Comparison of ENCODE assay signal across 18 mouse cellular contexts in the genomic region with DNA sequence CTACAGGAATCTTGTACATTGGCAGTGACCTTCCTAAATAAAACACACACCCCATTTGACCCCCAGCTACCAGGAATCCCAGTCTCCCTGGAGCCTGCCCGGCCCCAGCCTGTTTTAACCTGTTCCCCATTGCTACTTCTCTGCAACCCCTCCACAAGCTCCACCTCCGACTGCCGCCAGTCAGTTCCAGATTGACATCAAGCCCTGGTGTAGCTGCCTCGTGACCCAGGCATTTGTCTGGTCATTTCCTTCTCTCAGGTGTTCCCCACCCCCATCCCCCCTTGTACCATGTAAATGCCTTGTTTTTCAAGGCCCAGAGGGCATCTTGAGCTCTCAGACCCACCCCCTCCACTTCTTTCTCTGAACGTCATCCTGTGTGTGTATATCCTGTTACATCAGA.
A peak's percentile ranks its signal among the peaks of the same experiment; 100 is the strongest.
DNase-seq lines count a peak whose midpoint lies in the region; ATAC-seq and TF ChIP-seq lines count a peak whose summit lies in the region.
"Had no signal": no experiment of that assay in that cellular context is flagged by ENCODE, and none has a peak within 500 bp of the region (broad histone marks: within the 10 kb centered on the region; RNA-seq: fewer than 3 reads in every experiment).

No protein-coding gene starts in this region.

- peaks cover 18% of the 10 kb centered on the region for H3K4me1 ChIP-seq in midbrain, embryonic 13.5 days (replicated peaks)
- peaks cover 20% of the 10 kb centered on the region for H3K4me1 ChIP-seq in midbrain, embryonic 10.5 days
- no peaks in the 10 kb centered on the region for H3K4me1 ChIP-seq in stomach, postnatal 0 days (replicated peaks; ENCODE audit: control insufficient read depth, insufficient read depth)
- H3K4me1 ChIP-seq: liver, embryonic 13.5 days had no signal

- 64% methylated on average over 5 of the region's 5 CpGs for WGBS in midbrain, embryonic 13.5 days
- 66% methylated on average over 5 of the region's 5 CpGs for WGBS in midbrain, embryonic 10.5 days
- 38% methylated on average over 5 of the region's 5 CpGs for WGBS in stomach, postnatal 0 days

- TF ChIP-seq EP300 in stomach, postnatal 0 days (optimal IDR thresholded peaks at IDR 0.05) = no peak

- no peaks in the 10 kb centered on the region for H3K9me3 ChIP-seq in midbrain, embryonic 13.5 days
- no peaks in the 10 kb centered on the region for H3K9me3 ChIP-seq in midbrain, embryonic 10.5 days (replicated peaks)
- H3K9me3 ChIP-seq in stomach, postnatal 0 days (ENCODE audit: control insufficient read depth, low read length) = no peaks in the 10 kb centered on the region
- H3K9me3 ChIP-seq: forebrain, embryonic 13.5 days; heart, embryonic 13.5 days; limb, embryonic 12.5 days; liver, embryonic 13.5 days; neural tube, embryonic 15.5 days had no signal

- H3K27me3 ChIP-seq in midbrain, embryonic 13.5 days = no peaks in the 10 kb centered on the region
- H3K27me3 ChIP-seq in midbrain, embryonic 10.5 days (ENCODE audit: low read depth, poor library complexity, severe bottlenecking) = no peaks in the 10 kb centered on the region
- no peaks in the 10 kb centered on the region for H3K27me3 ChIP-seq in stomach, postnatal 0 days (ENCODE audit: control insufficient read depth, insufficient read depth, low read length)
- H3K27me3 ChIP-seq: forebrain, embryonic 13.5 days; heart, embryonic 13.5 days; limb, embryonic 12.5 days; liver, embryonic 13.5 days; neural tube, embryonic 15.5 days had no signal

- no peak for ATAC-seq in midbrain, embryonic 13.5 days
- ATAC-seq in stomach, postnatal 0 days (ENCODE audit: low FRiP score, low TSS enrichment) = peak; percentile 42; the same call in 1 of the 2 replicates
- ATAC-seq: CD4-positive, CD25-positive, alpha-beta regulatory T cell, adult 4 months; forebrain, embryonic 13.5 days had no signal

- no peak overlapping the region for H3K4me3 ChIP-seq in midbrain, embryonic 13.5 days (replicated peaks)
- no peak overlapping the region for H3K4me3 ChIP-seq in midbrain, embryonic 10.5 days
- H3K4me3 ChIP-seq in stomach, postnatal 0 days (ENCODE audit: low read depth, low read length) = no peak overlapping the region
- H3K4me3 ChIP-seq: forebrain, embryonic 13.5 days; heart, embryonic 13.5 days; layer of hippocampus, adult 2 months; limb, embryonic 12.5 days; liver, embryonic 13.5 days; neural tube, embryonic 15.5 days had no signal

- no peak for TF ChIP-seq CTCF in stomach, postnatal 0 days (IDR thresholded peaks at IDR 0.05; ENCODE audit: low read depth)

- peak overlapping the region; percentile 32; the same call in 1 of the 2 replicates for H3K9ac ChIP-seq in midbrain, embryonic 13.5 days (replicated peaks)
- H3K9ac ChIP-seq in stomach, postnatal 0 days (ENCODE audit: low read length) = no peak overlapping the region
- H3K9ac ChIP-seq: forebrain, embryonic 13.5 days; heart, embryonic 13.5 days; limb, embryonic 12.5 days; liver, embryonic 13.5 days; neural tube, embryonic 15.5 days had no signal

- no peak overlapping the region for H3K27ac ChIP-seq in midbrain, embryonic 13.5 days
- no peak overlapping the region for H3K27ac ChIP-seq in midbrain, embryonic 10.5 days (replicated peaks)
- H3K27ac ChIP-seq in stomach, postnatal 0 days (replicated peaks) = no peak overlapping the region
- H3K27ac ChIP-seq: forebrain, embryonic 13.5 days; heart, embryonic 13.5 days; layer of hippocampus, adult 2 months; limb, embryonic 12.5 days; liver, embryonic 13.5 days; neural tube, embryonic 15.5 days had no signal

- DNase-seq in midbrain, embryonic 10.5 days (ENCODE audit: low spot score) = no peak
- DNase-seq in R1 (ENCODE audit: low read depth, low spot score) = peak; percentile 93
- DNase-seq in kidney, adult 8-10 months = peak; percentile 22 to 37
- no peak for DNase-seq in stomach, postnatal 0 days (ENCODE audit: low spot score)
- no peak for DNase-seq in frontal cortex, postnatal 36 days (ENCODE audit: low spot score in 2 of 2)
- no peak for DNase-seq in layer of hippocampus, adult 8-10 months (ENCODE audit: low spot score in 2 of 2)
- DNase-seq: adrenal gland, postnatal 36 days; cerebellum, adult 2 months; heart, adult 11 months; liver, embryonic 13.5 days; thymus, postnatal 4 days had no signal

- no peak overlapping the region for H3K4me2 ChIP-seq in midbrain, embryonic 13.5 days (replicated peaks)
- H3K4me2 ChIP-seq in stomach, postnatal 0 days (replicated peaks; ENCODE audit: low read depth) = no peak overlapping the region
- H3K4me2 ChIP-seq: forebrain, embryonic 13.5 days; heart, embryonic 13.5 days; limb, embryonic 12.5 days; liver, embryonic 13.5 days; neural tube, embryonic 15.5 days had no signal

- peaks cover 15% of the 10 kb centered on the region for H3K36me3 ChIP-seq in midbrain, embryonic 13.5 days
- H3K36me3 ChIP-seq in midbrain, embryonic 10.5 days = peaks cover 25% of the 10 kb centered on the region
- no peaks in the 10 kb centered on the region for H3K36me3 ChIP-seq in stomach, postnatal 0 days (ENCODE audit: control insufficient read depth, insufficient read depth, low read length)
- H3K36me3 ChIP-seq: liver, embryonic 13.5 days had no signal

Comparison
In these comparisons a context has a peak if more than half of its experiments do, and no peak if none do; other contexts are left out.
1. DNase-seq: peak in R1 (single experiment) and kidney, adult 8-10 months (2 of 2); none in midbrain, embryonic 10.5 days (single experiment), stomach, postnatal 0 days (single experiment), frontal cortex, postnatal 36 days (0 of 2) and layer of hippocampus, adult 8-10 months (0 of 2).